Mouse (Mus musculus): ENCODE results near the gene Olfr824. TPM values are rescaled to one million over a fixed set of nuclear protein-coding genes. Genes with fewer than 3 reads are reported as not detected.

Gene Olfr824
- polyA plus RNA-seq (2012): not detected in 2 replicates

GRCm38 (mm10) chr10:130129900-130130299 is at the start of gene Olfr824:
Gene Olfr824, minus strand, starts transcription at chr10:130130000.

GRCm38 (mm10) chr10:130166666-130167065 is 36.9 kb upstream of the Olfr824 start, which contains the start of gene Olfr825:
Gene Olfr825, minus strand, starts transcription at chr10:130166766.

GRCm38 (mm10) chr10:130115283-130115682 is 14.5 kb downstream of the Olfr824 start, which contains the start of gene Olfr823:
Gene Olfr823, minus strand, starts transcription at chr10:130115383.

Other genes with a start within 250 kb of the Olfr824 start
- not detected in 2 replicates for gene Olfr815, start 224.1 kb downstream of the Olfr824 start, polyA plus RNA-seq (2012)
- not detected in 2 replicates for gene Olfr816, start 214.4 kb downstream of the Olfr824 start, polyA plus RNA-seq (2012)
- not detected in 2 replicates for gene Olfr818, start 180.9 kb downstream of the Olfr824 start, polyA plus RNA-seq (2012)
- gene Olfr819, start 162.7 kb downstream of the Olfr824 start, polyA plus RNA-seq (2012): not detected in 2 replicates
- gene Olfr247, start 153.9 kb downstream of the Olfr824 start, polyA plus RNA-seq (2012): not detected in 2 replicates
- gene Gm10310, start 144.9 kb downstream of the Olfr824 start, polyA plus RNA-seq (2012): not detected in 2 replicates
- not detected in 2 replicates for gene Olfr820, start 117.4 kb downstream of the Olfr824 start, polyA plus RNA-seq (2012)
- not detected in 2 replicates for gene Olfr821, start 99.7 kb downstream of the Olfr824 start, polyA plus RNA-seq (2012)
- gene Olfr822, start 58.8 kb downstream of the Olfr824 start, polyA plus RNA-seq (2012): not detected in 2 replicates
- gene Olfr823, start 14.6 kb downstream of the Olfr824 start, polyA plus RNA-seq (2012): not detected in 2 replicates
- 0.03 TPM in 1 of 2 replicates, not detected in the other for gene Olfr825, start 36.8 kb upstream of the Olfr824 start, polyA plus RNA-seq (2012)
- gene Olfr826, start 54.2 kb upstream of the Olfr824 start, polyA plus RNA-seq (2012): not detected in 2 replicates
- gene Olfr827, start 84.4 kb upstream of the Olfr824 start, polyA plus RNA-seq (2012): not detected in 2 replicates
- not detected in 2 replicates for gene Neurod4, start 150.2 kb upstream of the Olfr824 start, polyA plus RNA-seq (2012)
- 0.84 and 2.8 TPM in 2 replicates for gene Tespa1, start 192.9 kb upstream of the Olfr824 start, polyA plus RNA-seq (2012)

Measured in megakaryocyte-erythroid progenitor cell, adult 5 weeks (primary cell).